ENCODE assay signal across 9 mouse cellular contexts in the genomic region with DNA sequence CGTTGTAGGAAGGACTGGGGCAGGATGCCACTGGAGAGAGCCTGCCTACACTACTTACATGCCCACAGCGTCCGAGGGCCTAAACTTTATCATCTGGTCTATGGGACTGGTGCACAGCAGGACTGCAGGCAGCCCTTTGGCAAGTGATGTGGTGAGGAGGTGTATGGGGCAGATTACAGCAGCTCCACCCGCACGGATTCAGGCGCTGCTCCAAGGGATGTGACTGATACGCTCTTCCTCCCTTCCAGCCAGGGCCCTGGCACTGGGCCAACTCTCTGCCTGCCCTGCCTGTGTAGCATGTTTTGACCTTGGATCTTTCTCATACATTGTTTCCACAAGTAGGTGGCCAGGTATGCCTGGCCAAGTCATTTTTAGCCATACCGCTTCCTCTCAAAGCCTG. TPM values are rescaled to one million over a fixed set of nuclear protein-coding genes. Genes with fewer than 3 reads are reported as not detected.
DNase-seq lines count a peak whose midpoint lies in the region; ATAC-seq and TF ChIP-seq lines count a peak whose summit lies in the region.
"Had no signal": no experiment of that assay in that cellular context is flagged by ENCODE, and none has a peak within 500 bp of the region (broad histone marks: within the 10 kb centered on the region; RNA-seq: fewer than 3 reads in every experiment).

No protein-coding gene starts in this region.

- ATAC-seq in liver, embryonic 12.5 days: no peak
- peak; percentile 45 for ATAC-seq in intestine, postnatal 0 days
- ATAC-seq in lung, embryonic 14.5 days (ENCODE audit: insufficient read depth): peak; percentile 44; the same call in 1 of the 2 replicates

- 57% methylated on average over 8 of the region's 8 CpGs for WGBS in liver, embryonic 12.5 days (ENCODE audit: insufficient replicate concordance)
- 20% methylated on average over 8 of the region's 8 CpGs for WGBS in intestine, postnatal 0 days
- WGBS in lung, embryonic 14.5 days: 21% methylated on average over 8 of the region's 8 CpGs

- H3K27me3 ChIP-seq in liver, embryonic 12.5 days (replicated peaks): no peaks in the 10 kb centered on the region
- H3K27me3 ChIP-seq in intestine, postnatal 0 days (replicated peaks; ENCODE audit: control insufficient read depth, insufficient read depth, low read length): no peaks in the 10 kb centered on the region
- H3K27me3 ChIP-seq in lung, embryonic 14.5 days (ENCODE audit: insufficient read depth, low read length): no peaks in the 10 kb centered on the region

- no peaks in the 10 kb centered on the region for H3K9me3 ChIP-seq in liver, embryonic 12.5 days (replicated peaks)
- no peaks in the 10 kb centered on the region for H3K9me3 ChIP-seq in intestine, postnatal 0 days (ENCODE audit: control insufficient read depth)
- no peaks in the 10 kb centered on the region for H3K9me3 ChIP-seq in lung, embryonic 14.5 days (ENCODE audit: low read depth, low read length)

- no peak overlapping the region for H3K4me2 ChIP-seq in liver, embryonic 12.5 days
- H3K4me2 ChIP-seq in intestine, postnatal 0 days (replicated peaks; ENCODE audit: low read depth): 0 out of 2 replicates have a peak overlapping the region, but pooled peaks have one; percentile 13
- no peak overlapping the region for H3K4me2 ChIP-seq in lung, embryonic 14.5 days

- no peaks in the 10 kb centered on the region for H3K36me3 ChIP-seq in liver, embryonic 12.5 days
- peaks cover 4% of the 10 kb centered on the region; the same call in 1 of the 2 replicates for H3K36me3 ChIP-seq in intestine, postnatal 0 days (ENCODE audit: control insufficient read depth, insufficient read depth)
- no peaks in the 10 kb centered on the region for H3K36me3 ChIP-seq in lung, embryonic 14.5 days (ENCODE audit: insufficient read depth)

- H3K9ac ChIP-seq in liver, embryonic 12.5 days: no peak overlapping the region
- H3K9ac ChIP-seq in intestine, postnatal 0 days (ENCODE audit: low read depth, low read length): no peak overlapping the region
- H3K9ac ChIP-seq in lung, embryonic 14.5 days: no peak overlapping the region

- H3K4me1 ChIP-seq in liver, embryonic 12.5 days: peaks cover 18% of the 10 kb centered on the region
- H3K4me1 ChIP-seq in intestine, postnatal 0 days (replicated peaks; ENCODE audit: control insufficient read depth, insufficient read depth, low read length): 0 out of 2 replicates have a peak, but pooled peaks cover 5% of the 10 kb centered on the region
- peaks cover 24% of the 10 kb centered on the region for H3K4me1 ChIP-seq in lung, embryonic 14.5 days (ENCODE audit: insufficient read depth)

- DNase-seq in liver: peak; percentile 61
- peak; percentile 84 for DNase-seq in adrenal gland, postnatal 25 days
- DNase-seq in gastrocnemius, postnatal 25 days: peak; percentile 74
- DNase-seq in lung, embryonic 14.5 days: peak; percentile 83
- DNase-seq in urinary bladder, postnatal 14 days (ENCODE audit: low spot score): peak; percentile 85
- no peak for DNase-seq in thymus, postnatal 10 days (ENCODE audit: low spot score in 2 of 2)

- no peak for TF ChIP-seq CTCF in intestine, postnatal 0 days (IDR thresholded peaks at IDR 0.05; ENCODE audit: low read depth)
- no peak for TF ChIP-seq CTCF in lung, embryonic 14.5 days (IDR thresholded peaks at IDR 0.05; ENCODE audit: low read depth)

- no peak overlapping the region for H3K27ac ChIP-seq in liver, embryonic 12.5 days
- no peak overlapping the region for H3K27ac ChIP-seq in intestine, postnatal 0 days (ENCODE audit: low read depth, low read length)
- peak overlapping the region; percentile 54 for H3K27ac ChIP-seq in lung, embryonic 14.5 days (ENCODE audit: low read depth)

- no peak overlapping the region for H3K4me3 ChIP-seq in liver, embryonic 12.5 days
- no peak overlapping the region for H3K4me3 ChIP-seq in intestine, postnatal 0 days (ENCODE audit: low read depth, low read length)
- no peak overlapping the region for H3K4me3 ChIP-seq in lung, embryonic 14.5 days (ENCODE audit: low read depth, low read length)
- H3K4me3 ChIP-seq: myocyte had no signal

RNA-seq across cellular contexts. Expression of a gene that starts 11.4 kb away (rescaled TPM):
- 9.0 and 9.1 TPM in 2 replicates for polyA plus RNA-seq in liver, embryonic 12.5 days (2016; fragmentation: Nextera tagmentation; extraction: Ambion mirVana)
- total RNA-seq in adrenal gland, postnatal 25 days (2021): 5.9 and 9.4 TPM in 2 replicates
- 10 to 100 TPM in 1 of 2 experiments, 1 to 10 TPM in 1; 9.4 to 15.4 TPM for total RNA-seq in gastrocnemius, postnatal 25 days (2021)
- 47.9 and 56.4 TPM in 2 replicates for polyA plus RNA-seq in intestine, postnatal 0 days (2015; fragmentation: Nextera tagmentation; extraction: Ambion mirVana)
- 50.7 and 52.1 TPM in 2 replicates for polyA plus RNA-seq in lung, embryonic 14.5 days (2014; fragmentation: Nextera tagmentation; extraction: Ambion mirVana)

RNA-seq across cellular contexts. Expression of a gene that starts 41.6 kb away (rescaled TPM):
- polyA plus RNA-seq in liver, embryonic 12.5 days (2016; fragmentation: Nextera tagmentation; extraction: Ambion mirVana): 432 and 434 TPM in 2 replicates
- 361 and 374 TPM in 2 replicates for total RNA-seq in adrenal gland, postnatal 25 days (2021)
- total RNA-seq in gastrocnemius, postnatal 25 days (2021): 10 to 100 TPM; 69.3 to 82.6 TPM
- 185 and 196 TPM in 2 replicates for polyA plus RNA-seq in intestine, postnatal 0 days (2015; fragmentation: Nextera tagmentation; extraction: Ambion mirVana)
- polyA plus RNA-seq in lung, embryonic 14.5 days (2014; fragmentation: Nextera tagmentation; extraction: Ambion mirVana): 398 and 449 TPM in 2 replicates

RNA-seq across cellular contexts. Expression of a gene that starts 41.9 kb away (rescaled TPM):
- polyA plus RNA-seq in liver, embryonic 12.5 days (2016; fragmentation: Nextera tagmentation; extraction: Ambion mirVana): 19.0 and 22.9 TPM in 2 replicates
- total RNA-seq in adrenal gland, postnatal 25 days (2021): 18.8 and 27.9 TPM in 2 replicates
- total RNA-seq in gastrocnemius, postnatal 25 days (2021): 10 to 100 TPM; 19.3 to 24.1 TPM
- polyA plus RNA-seq in intestine, postnatal 0 days (2015; fragmentation: Nextera tagmentation; extraction: Ambion mirVana): 17.1 and 17.5 TPM in 2 replicates
- 27.9 and 29.9 TPM in 2 replicates for polyA plus RNA-seq in lung, embryonic 14.5 days (2014; fragmentation: Nextera tagmentation; extraction: Ambion mirVana)

Comparison
In these comparisons a context has a peak if more than half of its experiments do, and no peak if none do; other contexts are left out.
1. DNase-seq: peak in liver (single experiment), adrenal gland, postnatal 25 days (single experiment), gastrocnemius, postnatal 25 days (single experiment), lung, embryonic 14.5 days (single experiment) and urinary bladder, postnatal 14 days (single experiment); none in thymus, postnatal 10 days (0 of 2).